Mouse (Mus musculus): ENCODE results near the gene Sars. TPM values are rescaled to one million over a fixed set of nuclear protein-coding genes. Genes with fewer than 3 reads are reported as not detected.
A peak's percentile ranks its signal among the peaks of the same experiment; 100 is the strongest.

Sars gene
- total RNA-seq, 2 experiments from 2014 or later: 163 to 171 TPM

GRCm38 (mm10) chr3:108398281-108398680, 46.7 kb downstream of the Sars start:
- no peak for DNase-seq (ENCODE audit: low spot score in 2 of 2)

DNA sequence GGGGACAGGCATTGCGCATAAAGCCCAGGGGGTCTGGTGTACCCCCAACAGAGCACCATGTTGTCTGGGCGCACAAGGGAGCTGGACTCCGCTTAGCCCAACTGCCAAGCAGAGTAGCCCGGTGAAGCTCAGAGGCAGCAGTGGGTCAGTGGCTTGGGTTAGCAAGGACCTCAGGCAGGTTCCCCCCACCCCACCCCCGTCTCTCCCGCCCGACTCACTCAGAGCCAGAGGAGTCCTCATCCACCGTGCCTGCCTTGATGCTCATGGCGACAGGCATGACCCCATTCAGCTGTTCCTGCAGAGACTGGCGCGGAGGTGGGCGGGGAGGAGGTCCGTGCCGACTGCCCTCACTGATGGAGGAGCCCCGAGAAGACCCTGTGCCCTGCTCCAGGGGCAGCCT, 52.2 kb downstream of the Sars start:
- no peak for DNase-seq (ENCODE audit: low spot score in 2 of 2)

- no peak for DNase-seq (ENCODE audit: low spot score in 2 of 2)
These were observed 52.7 kb downstream of the Sars start for GRCm38 (mm10) chr3:108392299-108392698.

DNA sequence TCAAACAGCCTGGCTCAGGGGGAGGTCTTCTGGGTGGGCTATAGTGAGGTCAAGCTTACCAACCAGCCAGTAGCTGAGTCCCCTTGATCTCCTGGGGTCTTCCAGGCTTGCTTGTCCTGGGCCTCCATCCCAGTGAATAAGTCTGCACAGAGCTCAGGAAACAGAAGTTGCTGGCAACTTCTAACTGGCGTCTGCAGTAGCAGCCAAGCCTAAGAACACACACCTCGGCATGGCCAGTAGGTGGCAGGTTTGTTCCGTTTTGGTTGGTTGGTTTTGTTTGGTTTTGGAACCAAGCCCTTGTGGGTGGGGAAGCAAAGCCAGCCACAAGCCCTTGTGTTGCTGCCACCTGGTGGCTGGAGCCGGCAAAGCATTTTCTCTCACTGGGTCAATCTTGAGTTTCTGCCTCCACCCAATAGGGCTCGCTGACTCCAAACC, 55.9 kb downstream of the Sars start:
- DNase-seq (ENCODE audit: low spot score in 2 of 2): peak; percentile 91 to 95

DNA sequence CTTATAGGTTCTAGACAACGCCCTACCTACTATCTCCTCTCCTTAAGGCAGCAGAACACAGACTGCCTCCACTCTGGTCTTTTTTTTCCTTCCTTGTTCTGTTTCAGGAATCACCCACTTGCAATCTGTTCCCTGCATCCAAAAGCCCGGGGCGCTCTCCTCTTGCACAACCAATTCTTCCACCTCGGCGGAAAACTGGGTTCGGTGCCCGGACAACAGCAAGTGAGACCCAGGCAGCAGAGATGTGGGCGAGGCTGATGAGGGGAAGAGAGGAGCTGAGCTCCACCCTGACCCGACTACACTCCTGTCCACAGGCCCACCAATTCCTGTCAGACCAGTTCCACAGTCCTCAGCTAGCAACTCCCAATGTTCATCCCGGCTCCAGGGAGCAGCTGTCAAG, 58.8 kb downstream of the Sars start:
- DNase-seq (ENCODE audit: low spot score in 2 of 2): no peak

GRCm38 (mm10) chr3:108384425-108384824, 60.6 kb downstream of the Sars start:
- DNase-seq (ENCODE audit: low spot score in 2 of 2): no peak

DNA sequence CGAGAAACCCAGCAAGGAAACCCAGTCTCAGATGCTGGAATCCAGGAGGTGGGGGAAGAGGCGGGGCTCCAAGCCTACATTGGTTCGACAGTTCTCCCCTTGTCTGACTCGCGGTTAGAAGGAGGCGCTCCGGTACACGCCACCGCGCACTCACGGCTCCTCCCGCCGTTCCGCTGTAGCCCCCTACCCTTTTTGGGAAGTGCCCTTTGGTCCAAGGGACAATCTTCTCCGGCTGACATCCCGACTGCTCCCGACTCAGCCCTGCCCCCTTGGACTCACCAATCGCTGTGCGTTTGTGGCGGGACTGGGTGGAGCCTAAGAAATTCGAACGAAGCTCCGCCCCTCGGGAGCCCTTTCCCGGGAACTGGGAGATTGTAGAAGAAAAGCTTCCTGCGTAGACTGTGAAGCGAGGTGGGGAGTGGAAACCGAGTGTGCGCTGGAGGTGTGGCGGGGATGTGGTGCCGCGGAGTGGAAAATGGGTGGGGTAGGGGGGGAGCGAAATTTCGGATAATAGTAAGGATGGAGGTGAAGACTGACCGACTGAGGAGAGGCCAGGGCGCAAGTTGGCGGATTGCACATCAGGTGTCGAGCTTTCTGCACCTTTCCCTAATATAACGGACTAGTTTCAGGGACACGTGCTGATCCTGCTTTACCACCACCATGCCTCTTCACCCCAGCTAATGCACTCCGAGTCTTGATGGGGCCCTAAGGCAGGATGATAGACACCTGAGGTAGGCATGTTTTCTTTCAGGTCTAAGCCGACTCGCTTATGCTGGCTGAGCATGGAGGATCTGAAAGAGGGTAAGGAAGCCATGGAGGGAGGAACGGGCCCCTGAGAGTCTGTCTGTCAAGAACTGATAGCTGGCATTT, 61.3 kb downstream of the Sars start, which contains the start of gene Psrc1:
Psrc1 (plus strand) TSS at position 355 of the 870 bp plus-strand sequence.
- peak; percentile 69 to 76 for DNase-seq (ENCODE audit: low spot score in 2 of 2)

GRCm38 (mm10) chr3:108381945-108382875, 62.8 kb downstream of the Sars start:
- no peak for DNase-seq (ENCODE audit: low spot score in 2 of 2)

DNA sequence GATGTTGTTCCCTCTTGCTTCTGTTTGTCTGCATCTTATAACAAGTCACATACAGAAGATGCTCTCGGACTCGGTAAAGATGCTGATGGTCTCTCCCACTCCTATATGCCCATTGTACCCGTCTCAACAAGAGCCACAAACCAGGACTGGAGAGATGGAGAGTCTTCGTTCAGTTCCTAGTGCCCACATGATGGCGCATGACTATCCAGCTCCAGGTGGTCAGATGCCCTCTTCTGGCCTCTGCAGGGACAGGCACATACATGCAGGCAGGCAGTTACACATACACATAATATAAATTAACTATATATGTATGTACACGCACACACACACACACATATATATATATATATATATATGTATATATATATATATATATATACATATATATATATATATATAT, 64.3 kb downstream of the Sars start:
- no peak for DNase-seq (ENCODE audit: low spot score in 2 of 2)

DNA sequence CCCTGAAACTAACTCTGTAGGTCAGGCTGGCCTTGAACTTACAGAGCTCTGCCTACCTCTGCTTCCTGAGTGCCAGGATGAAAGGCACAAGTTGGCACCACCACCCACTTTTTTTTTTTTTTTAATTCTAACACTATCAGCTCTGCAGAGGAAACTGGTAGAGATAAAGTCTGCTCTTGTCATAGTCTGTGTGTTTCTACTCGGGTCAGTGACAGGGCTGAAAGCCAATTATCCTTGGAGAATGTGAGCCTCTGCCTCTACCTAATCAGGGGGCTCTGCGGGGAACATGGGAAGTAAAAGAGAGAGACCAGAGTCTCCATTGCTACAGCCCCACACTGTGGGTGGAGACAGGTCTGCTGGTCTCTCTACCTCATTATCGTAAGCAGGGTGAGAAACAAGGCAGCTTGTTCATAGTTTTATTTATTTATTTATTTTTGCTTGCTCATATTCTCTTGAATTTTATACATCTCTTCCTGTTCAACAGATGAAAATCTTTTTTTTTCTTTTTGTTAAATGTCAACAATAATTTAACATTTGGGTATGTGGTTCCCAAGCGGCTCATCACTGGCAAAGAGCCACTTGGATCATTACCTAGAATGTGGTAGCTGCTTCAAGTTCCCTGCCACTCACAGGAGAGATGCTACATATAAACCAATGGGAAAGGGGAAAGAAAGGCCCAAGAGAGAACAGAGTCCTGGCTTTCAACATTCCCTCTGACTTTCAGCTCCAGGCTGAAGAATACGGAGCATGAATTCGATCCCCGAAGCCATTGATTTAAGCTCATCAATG, 65.9 kb downstream of the Sars start:
- no peak for DNase-seq (ENCODE audit: low spot score in 2 of 2)

Other genes with a start within 250 kb of the Sars start
- 10 to 100 TPM in 1 of 2 experiments, 1 to 10 TPM in 1; 8.3 to 10.0 TPM for gene Cyb561d1, start 244.0 kb downstream of the Sars start, total RNA-seq (2021)
- 10 to 100 TPM; 15.6 to 16.9 TPM for gene Atxn7l2, start 234.3 kb downstream of the Sars start, total RNA-seq (2021)
- gene Sypl2, start 218.6 kb downstream of the Sars start, total RNA-seq (2021): 10 to 100 TPM in 1 of 2 experiments, 1 to 10 TPM in 1; 6.7 to 12.2 TPM
- 100 to 1,000 TPM in 1 of 2 experiments, 10 to 100 TPM in 1; 99.9 to 102 TPM for gene Psma5, start 188.3 kb downstream of the Sars start, total RNA-seq (2021)
- 10 to 100 TPM; 31.7 to 32.5 TPM for gene Sort1, start 161.1 kb downstream of the Sars start, total RNA-seq (2021)
- gene Mybphl, start 80.3 kb downstream of the Sars start, total RNA-seq (2021): not detected
- gene Psrc1, start 61.4 kb downstream of the Sars start, total RNA-seq (2021): 10 to 100 TPM; 13.0 to 15.2 TPM
- 10 to 100 TPM; 15.3 to 25.8 TPM for gene Celsr2, start 29.7 kb downstream of the Sars start, total RNA-seq (2021)
- not detected for gene 1700013F07Rik, start 88.9 kb upstream of the Sars start, total RNA-seq (2021)
- 1 to 10 TPM; 3.6 to 8.0 TPM for gene 5330417C22Rik, start 91.3 kb upstream of the Sars start, total RNA-seq (2021)
- gene Tmem167b, start 117.3 kb upstream of the Sars start, total RNA-seq (2021): 10 to 100 TPM; 50.9 to 51.0 TPM
- 10 to 100 TPM; 18.2 to 25.2 TPM for gene Taf13, start 126.5 kb upstream of the Sars start, total RNA-seq (2021)
- gene Wdr47, start 146.1 kb upstream of the Sars start, total RNA-seq (2021): 10 to 100 TPM; 10.8 to 11.4 TPM
- gene Clcc1, start 208.7 kb upstream of the Sars start, total RNA-seq (2021): 10 to 100 TPM; 51.6 to 53.6 TPM

Data from adrenal gland, postnatal 4 days (tissue).